ENCODE assay signal across 8 mouse cellular contexts in genomic region chr12:76196709-76197054, GRCm38 (mm10). TPM values are rescaled to one million over a fixed set of nuclear protein-coding genes. Genes with fewer than 3 reads are reported as not detected.
A peak's percentile ranks its signal among the peaks of the same experiment; 100 is the strongest.
DNase-seq lines count a peak whose midpoint lies in the region; ATAC-seq and TF ChIP-seq lines count a peak whose summit lies in the region.

No protein-coding gene starts in this region.

- no peaks in the 10 kb centered on the region for H3K9me3 ChIP-seq in embryonic facial prominence, embryonic 15.5 days (replicated peaks)
- H3K9me3 ChIP-seq in heart, embryonic 10.5 days, result no peaks in the 10 kb centered on the region
- no peaks in the 10 kb centered on the region for H3K9me3 ChIP-seq in kidney, embryonic 14.5 days (ENCODE audit: control insufficient read depth, low read length)
- no peaks in the 10 kb centered on the region for H3K9me3 ChIP-seq in limb, embryonic 14.5 days (ENCODE audit: control insufficient read depth, low read length)
- no peaks in the 10 kb centered on the region for H3K9me3 ChIP-seq in midbrain, postnatal 0 days (ENCODE audit: low read length)

- DNase-seq in 416B (ENCODE audit: low read depth), result peak; percentile 81
- peak; percentile 87 for DNase-seq in heart, embryonic 10.5 days (ENCODE audit: low spot score)
- DNase-seq in limb, embryonic 14.5 days (ENCODE audit: low spot score), result peak; percentile 86
- DNase-seq in midbrain, postnatal 0 days (ENCODE audit: low spot score), result peak; percentile 88
- peak; percentile 51 to 62 for DNase-seq in spleen, postnatal 36 days (ENCODE audit: low spot score in 2 of 2)

- WGBS in embryonic facial prominence, embryonic 15.5 days, result 7% methylated on average over 6 of the region's 6 CpGs
- WGBS in heart, embryonic 10.5 days, result 9% methylated on average over 6 of the region's 6 CpGs
- 8% methylated on average over 6 of the region's 6 CpGs for WGBS in kidney, embryonic 14.5 days
- WGBS in limb, embryonic 14.5 days, result 10% methylated on average over 6 of the region's 6 CpGs
- 7% methylated on average over 6 of the region's 6 CpGs for WGBS in midbrain, postnatal 0 days

- no peak for TF ChIP-seq CTCF in bone marrow macrophage, adult 2 months (IDR thresholded peaks at IDR 0.05; ENCODE audit: low read depth, low read length)
- TF ChIP-seq CTCF in midbrain, postnatal 0 days (IDR thresholded peaks at IDR 0.05), result peak; percentile 97

- no peak for TF ChIP-seq POLR2A in bone marrow macrophage, adult 2 months (IDR thresholded peaks at IDR 0.05; ENCODE audit: borderline replicate concordance, low read depth, low read length)
- peak; percentile 26; the same call in 1 of the 2 replicates for TF ChIP-seq POLR2A in limb, embryonic 14.5 days (IDR thresholded peaks at IDR 0.05; ENCODE audit: borderline replicate concordance, extremely low read depth, insufficient read depth, insufficient read length)

- no peaks in the 10 kb centered on the region for H3K36me3 ChIP-seq in embryonic facial prominence, embryonic 15.5 days
- no peaks in the 10 kb centered on the region for H3K36me3 ChIP-seq in heart, embryonic 10.5 days
- no peaks in the 10 kb centered on the region for H3K36me3 ChIP-seq in kidney, embryonic 14.5 days (ENCODE audit: control insufficient read depth, insufficient read depth, low read length)
- no peaks in the 10 kb centered on the region for H3K36me3 ChIP-seq in limb, embryonic 14.5 days (ENCODE audit: control insufficient read depth, insufficient read depth, low read length)
- no peaks in the 10 kb centered on the region for H3K36me3 ChIP-seq in midbrain, postnatal 0 days (ENCODE audit: insufficient read depth, low read length)

- no peak for ATAC-seq in embryonic facial prominence, embryonic 15.5 days (ENCODE audit: insufficient number of reproducible peaks, low FRiP score, low TSS enrichment, low read depth)
- peak; percentile 45 for ATAC-seq in kidney, embryonic 14.5 days (ENCODE audit: low FRiP score, low TSS enrichment)
- ATAC-seq in limb, embryonic 14.5 days (ENCODE audit: low FRiP score, low read depth), result peak; percentile 66; the same call in 1 of the 2 replicates
- peak; percentile 60 for ATAC-seq in midbrain, postnatal 0 days (ENCODE audit: low FRiP score)

- H3K4me3 ChIP-seq in bone marrow macrophage, adult 2 months (ENCODE audit: insufficient read depth, low read length), result peak overlapping the region; percentile 41; the same call in 1 of the 2 replicates
- H3K4me3 ChIP-seq in embryonic facial prominence, embryonic 15.5 days (replicated peaks), result peak overlapping the region; percentile 42
- H3K4me3 ChIP-seq in heart, embryonic 10.5 days, result peak overlapping the region; percentile 50
- H3K4me3 ChIP-seq in kidney, embryonic 14.5 days (ENCODE audit: low read length), result peak overlapping the region; percentile 34
- H3K4me3 ChIP-seq in limb, embryonic 14.5 days (replicated peaks; ENCODE audit: low read length), result peak overlapping the region; percentile 38
- H3K4me3 ChIP-seq in midbrain, postnatal 0 days (ENCODE audit: low read depth, low read length), result peak overlapping the region; percentile 35; the same call in 1 of the 2 replicates

- peaks cover 8% of the 10 kb centered on the region for H3K4me1 ChIP-seq in bone marrow macrophage, adult 2 months (ENCODE audit: control insufficient read depth, insufficient read depth, low read length)
- H3K4me1 ChIP-seq in embryonic facial prominence, embryonic 15.5 days, result peaks cover 15% of the 10 kb centered on the region
- H3K4me1 ChIP-seq in heart, embryonic 10.5 days, result no peaks in the 10 kb centered on the region
- H3K4me1 ChIP-seq in kidney, embryonic 14.5 days (ENCODE audit: control insufficient read depth, insufficient read depth, low read length), result peaks cover 4% of the 10 kb centered on the region; the same call in 1 of the 2 replicates
- 0 out of 2 replicates have a peak, but pooled peaks cover 3% of the 10 kb centered on the region for H3K4me1 ChIP-seq in limb, embryonic 14.5 days (ENCODE audit: control insufficient read depth, insufficient read depth, low read length)
- no peaks in the 10 kb centered on the region for H3K4me1 ChIP-seq in midbrain, postnatal 0 days (ENCODE audit: insufficient read depth, low read length)

- H3K9ac ChIP-seq in embryonic facial prominence, embryonic 15.5 days, result no peak overlapping the region; the same call in 1 of the 2 replicates
- peak overlapping the region; percentile 35; the same call in 1 of the 2 replicates for H3K9ac ChIP-seq in kidney, embryonic 14.5 days (ENCODE audit: low read depth, low read length)
- H3K9ac ChIP-seq in limb, embryonic 14.5 days (ENCODE audit: low read depth, low read length, severe bottlenecking), result peak overlapping the region; percentile 43; the same call in 1 of the 2 replicates
- peak overlapping the region; percentile 51; the same call in 1 of the 2 replicates for H3K9ac ChIP-seq in midbrain, postnatal 0 days (replicated peaks; ENCODE audit: low read length, poor library complexity, severe bottlenecking)

- peak overlapping the region; percentile 86 for H3K4me2 ChIP-seq in embryonic facial prominence, embryonic 15.5 days (replicated peaks)
- H3K4me2 ChIP-seq in kidney, embryonic 14.5 days (replicated peaks; ENCODE audit: low read depth, low read length), result peak overlapping the region; percentile 87
- H3K4me2 ChIP-seq in limb, embryonic 14.5 days (replicated peaks; ENCODE audit: low read depth, low read length, severe bottlenecking), result peak overlapping the region; percentile 77
- H3K4me2 ChIP-seq in midbrain, postnatal 0 days (ENCODE audit: low read depth, low read length, poor library complexity, severe bottlenecking), result peak overlapping the region; percentile 93

- no peak overlapping the region for H3K27ac ChIP-seq in bone marrow macrophage, adult 2 months (ENCODE audit: insufficient read depth, low read depth, low read length)
- no peak overlapping the region for H3K27ac ChIP-seq in embryonic facial prominence, embryonic 15.5 days (replicated peaks)
- no peak overlapping the region for H3K27ac ChIP-seq in heart, embryonic 10.5 days
- H3K27ac ChIP-seq in kidney, embryonic 14.5 days (ENCODE audit: low read depth, low read length), result no peak overlapping the region
- H3K27ac ChIP-seq in limb, embryonic 14.5 days (replicated peaks; ENCODE audit: low read depth, low read length), result no peak overlapping the region
- H3K27ac ChIP-seq in midbrain, postnatal 0 days (ENCODE audit: low read depth, low read length), result no peak overlapping the region

- H3K27me3 ChIP-seq in embryonic facial prominence, embryonic 15.5 days, result no peaks in the 10 kb centered on the region
- H3K27me3 ChIP-seq in heart, embryonic 10.5 days (ENCODE audit: insufficient read depth, poor library complexity, severe bottlenecking), result peaks cover 3% of the 10 kb centered on the region; the same call in 1 of the 2 replicates
- H3K27me3 ChIP-seq in kidney, embryonic 14.5 days (ENCODE audit: control insufficient read depth, insufficient read depth, low read length), result no peaks in the 10 kb centered on the region
- no peaks in the 10 kb centered on the region for H3K27me3 ChIP-seq in limb, embryonic 14.5 days (ENCODE audit: control insufficient read depth, insufficient read depth, low read length)
- H3K27me3 ChIP-seq in midbrain, postnatal 0 days (ENCODE audit: insufficient read depth, low read length), result no peaks in the 10 kb centered on the region

RNA-seq across cellular contexts. Expression of gene Esr2, which starts 19.6 kb away (rescaled TPM):
- not detected in 2 replicates for polyA plus RNA-seq in bone marrow macrophage, adult 2 months (2012; ENCODE audit: insufficient read depth, insufficient read length, missing spikeins)
- polyA plus RNA-seq in embryonic facial prominence, embryonic 15.5 days (2015; fragmentation: Nextera tagmentation; extraction: Ambion mirVana), result 0.08 TPM in 2 replicates
- polyA plus RNA-seq in heart, embryonic 10.5 days (2016; fragmentation: Nextera tagmentation; extraction: Ambion mirVana), result 0.20 and 0.27 TPM in 2 replicates
- polyA plus RNA-seq in kidney, embryonic 14.5 days (2014; fragmentation: Nextera tagmentation; extraction: Ambion mirVana), result 0.39 and 0.57 TPM in 2 replicates
- 0.24 and 0.31 TPM in 2 replicates for polyA plus RNA-seq in limb, embryonic 14.5 days (2012; rRNA removed)
- polyA plus RNA-seq in limb, embryonic 14.5 days (2014; fragmentation: Nextera tagmentation; extraction: Ambion mirVana), result 0.10 and 0.40 TPM in 2 replicates
- total RNA-seq in midbrain, postnatal 0 days (2014; rRNA removed), result 0.19 and 0.44 TPM in 2 replicates
- 0.20 and 0.25 TPM in 2 replicates for polyA plus RNA-seq in midbrain, postnatal 0 days (2015; fragmentation: Nextera tagmentation; extraction: Ambion mirVana)

RNA-seq across cellular contexts. Expression of gene Tex21, which starts 49.9 kb away (rescaled TPM):
- not detected in 2 replicates for polyA plus RNA-seq in bone marrow macrophage, adult 2 months (2012; ENCODE audit: insufficient read depth, insufficient read length, missing spikeins)
- not detected in 2 replicates for polyA plus RNA-seq in embryonic facial prominence, embryonic 15.5 days (2015; fragmentation: Nextera tagmentation; extraction: Ambion mirVana)
- 0.06 and 0.07 TPM in 2 replicates for polyA plus RNA-seq in heart, embryonic 10.5 days (2016; fragmentation: Nextera tagmentation; extraction: Ambion mirVana)
- not detected in 2 replicates for polyA plus RNA-seq in kidney, embryonic 14.5 days (2014; fragmentation: Nextera tagmentation; extraction: Ambion mirVana)
- polyA plus RNA-seq in limb, embryonic 14.5 days (2012; rRNA removed), result 0.06 TPM in 1 of 2 replicates, not detected in the other
- 0.12 and 0.19 TPM in 2 replicates for polyA plus RNA-seq in limb, embryonic 14.5 days (2014; fragmentation: Nextera tagmentation; extraction: Ambion mirVana)
- total RNA-seq in midbrain, postnatal 0 days (2014; rRNA removed), result not detected in 2 replicates
- not detected in 2 replicates for polyA plus RNA-seq in midbrain, postnatal 0 days (2015; fragmentation: Nextera tagmentation; extraction: Ambion mirVana)

RNA-seq across cellular contexts. Expression of gene Mthfd1, which starts 58.4 kb away (rescaled TPM):
- 7.7 and 8.7 TPM in 2 replicates for polyA plus RNA-seq in bone marrow macrophage, adult 2 months (2012; ENCODE audit: insufficient read depth, insufficient read length, missing spikeins)
- 54.9 and 56.6 TPM in 2 replicates for polyA plus RNA-seq in embryonic facial prominence, embryonic 15.5 days (2015; fragmentation: Nextera tagmentation; extraction: Ambion mirVana)
- polyA plus RNA-seq in heart, embryonic 10.5 days (2016; fragmentation: Nextera tagmentation; extraction: Ambion mirVana), result 65.1 and 80.8 TPM in 2 replicates
- 58.1 and 102 TPM in 2 replicates for polyA plus RNA-seq in kidney, embryonic 14.5 days (2014; fragmentation: Nextera tagmentation; extraction: Ambion mirVana)
- 37.0 and 49.5 TPM in 2 replicates for polyA plus RNA-seq in limb, embryonic 14.5 days (2012; rRNA removed)
- polyA plus RNA-seq in limb, embryonic 14.5 days (2014; fragmentation: Nextera tagmentation; extraction: Ambion mirVana), result 61.8 and 62.7 TPM in 2 replicates
- 23.7 and 25.6 TPM in 2 replicates for total RNA-seq in midbrain, postnatal 0 days (2014; rRNA removed)
- polyA plus RNA-seq in midbrain, postnatal 0 days (2015; fragmentation: Nextera tagmentation; extraction: Ambion mirVana), result 25.1 and 26.7 TPM in 2 replicates
